In genomic region chr4:94901780-94902179, GRCm38 (mm10) we compare ENCODE assay signal across 20 mouse cellular contexts. TPM values are rescaled to one million over a fixed set of nuclear protein-coding genes. Genes with fewer than 3 reads are reported as not detected.
DNase-seq lines count a peak whose midpoint lies in the region; ATAC-seq and TF ChIP-seq lines count a peak whose summit lies in the region.
"Had no signal": no experiment of that assay in that cellular context is flagged by ENCODE, and none has a peak within 500 bp of the region (broad histone marks: within the 10 kb centered on the region; RNA-seq: fewer than 3 reads in every experiment).

No protein-coding gene starts in this region.

- 63% methylated on average over 3 of the region's 3 CpGs for WGBS in forebrain, postnatal 0 days
- 79% methylated on average over 3 of the region's 3 CpGs for WGBS in forebrain, embryonic 15.5 days

- H3K9ac ChIP-seq in forebrain, postnatal 0 days, result no peak overlapping the region
- no peak overlapping the region for H3K9ac ChIP-seq in forebrain, embryonic 15.5 days (replicated peaks)
- H3K9ac ChIP-seq: embryonic facial prominence, embryonic 12.5 days; forebrain, embryonic 13.5 days; heart, embryonic 13.5 days; hindbrain, embryonic 15.5 days had no signal

- no peak for TF ChIP-seq CTCF in forebrain, postnatal 0 days (IDR thresholded peaks at IDR 0.05; ENCODE audit: low read depth)

- H3K4me3 ChIP-seq in forebrain, postnatal 0 days (ENCODE audit: low read depth, low read length), result no peak overlapping the region
- no peak overlapping the region for H3K4me3 ChIP-seq in forebrain, embryonic 15.5 days
- peak overlapping the region; percentile 8 for H3K4me3 ChIP-seq in megakaryocyte, embryonic 14.5 days (replicated peaks)
- H3K4me3 ChIP-seq: embryonic facial prominence, embryonic 12.5 days; forebrain, embryonic 13.5 days; heart, embryonic 13.5 days; hindbrain, embryonic 15.5 days had no signal

- no peaks in the 10 kb centered on the region for H3K4me1 ChIP-seq in forebrain, postnatal 0 days (ENCODE audit: insufficient read depth)
- no peaks in the 10 kb centered on the region for H3K4me1 ChIP-seq in forebrain, embryonic 15.5 days
- peaks cover 19% of the 10 kb centered on the region; the same call in 1 of the 2 replicates for H3K4me1 ChIP-seq in megakaryocyte, embryonic 14.5 days
- H3K4me1 ChIP-seq: embryonic facial prominence, embryonic 12.5 days; forebrain, embryonic 13.5 days; heart, embryonic 13.5 days; hindbrain, embryonic 15.5 days had no signal

- no peak overlapping the region for H3K4me2 ChIP-seq in forebrain, postnatal 0 days (ENCODE audit: low read depth)
- no peak overlapping the region for H3K4me2 ChIP-seq in forebrain, embryonic 15.5 days (replicated peaks)
- H3K4me2 ChIP-seq: embryonic facial prominence, embryonic 12.5 days; forebrain, embryonic 13.5 days; heart, embryonic 13.5 days; hindbrain, embryonic 15.5 days had no signal

- no peaks in the 10 kb centered on the region for H3K36me3 ChIP-seq in forebrain, postnatal 0 days (ENCODE audit: insufficient read depth)
- no peaks in the 10 kb centered on the region for H3K36me3 ChIP-seq in forebrain, embryonic 15.5 days
- no peaks in the 10 kb centered on the region for H3K36me3 ChIP-seq in megakaryocyte, embryonic 14.5 days (replicated peaks; ENCODE audit: low read length)
- H3K36me3 ChIP-seq: embryonic facial prominence, embryonic 12.5 days; heart, embryonic 13.5 days; hindbrain, embryonic 15.5 days had no signal

- H3K27me3 ChIP-seq in forebrain, postnatal 0 days (ENCODE audit: insufficient read depth, low read length), result no peaks in the 10 kb centered on the region
- H3K27me3 ChIP-seq in forebrain, embryonic 15.5 days, result no peaks in the 10 kb centered on the region
- H3K27me3 ChIP-seq in megakaryocyte, embryonic 14.5 days (replicated peaks), result no peaks in the 10 kb centered on the region
- H3K27me3 ChIP-seq: embryonic facial prominence, embryonic 12.5 days; forebrain, embryonic 13.5 days; heart, embryonic 13.5 days; hindbrain, embryonic 15.5 days had no signal

- no peak overlapping the region for H3K27ac ChIP-seq in forebrain, postnatal 0 days (ENCODE audit: low read depth, low read length)
- no peak overlapping the region for H3K27ac ChIP-seq in forebrain, embryonic 15.5 days (replicated peaks)
- H3K27ac ChIP-seq: embryonic facial prominence, embryonic 12.5 days; forebrain, embryonic 13.5 days; heart, embryonic 13.5 days; hindbrain, embryonic 15.5 days had no signal

- H3K9me3 ChIP-seq in forebrain, postnatal 0 days (ENCODE audit: low read length), result no peaks in the 10 kb centered on the region
- H3K9me3 ChIP-seq in forebrain, embryonic 15.5 days, result no peaks in the 10 kb centered on the region
- H3K9me3 ChIP-seq in megakaryocyte, embryonic 14.5 days, result no peaks in the 10 kb centered on the region; the same call in 1 of the 2 replicates
- H3K9me3 ChIP-seq: embryonic facial prominence, embryonic 12.5 days; forebrain, embryonic 13.5 days; heart, embryonic 13.5 days; hindbrain, embryonic 15.5 days had no signal

- ATAC-seq in forebrain, postnatal 0 days, result no peak
- ATAC-seq in forebrain, embryonic 15.5 days (replicated peaks), result no peak
- no peak for ATAC-seq in megakaryocyte, adult 5-6 weeks (ENCODE audit: poor library complexity, severe bottlenecking)
- no peak for ATAC-seq in cerebellum, adult (ENCODE audit: insufficient number of reproducible peaks, low FRiP score, low TSS enrichment)
- ATAC-seq: forebrain, embryonic 13.5 days; intestine, embryonic 16.5 days had no signal

- DNase-seq in forebrain, postnatal 0 days, result peak; percentile 12
- DNase-seq in fibroblast of lung, adult 2 months (ENCODE audit: low read depth), result peak; percentile 2
- peak; percentile 19 for DNase-seq in telencephalon, adult 2 months (ENCODE audit: low read depth, low spot score)
- DNase-seq in gastrocnemius, postnatal 25 days, result no peak
- DNase-seq: adrenal gland, adult 8-10 months; adrenal gland, postnatal 36 days; cerebellum, adult 2 months; cerebellum, postnatal 14 days; gastrocnemius, postnatal 36 days; heart, postnatal 36 days had no signal

RNA-seq across cellular contexts. Expression of gene Eqtn, which starts 26.9 kb away (rescaled TPM):
- total RNA-seq in forebrain, postnatal 0 days (2014; rRNA removed), result 0.31 TPM in 1 of 2 replicates, not detected in the other
- not detected in 2 replicates for polyA plus RNA-seq in forebrain, postnatal 0 days (2015; fragmentation: Nextera tagmentation; extraction: Ambion mirVana)
- 0.14 and 0.15 TPM in 2 replicates for polyA plus RNA-seq in forebrain, embryonic 15.5 days (2015; fragmentation: Nextera tagmentation; extraction: Ambion mirVana)
- not detected in 2 replicates for polyA plus RNA-seq in megakaryocyte, embryonic 14.5 days (2012; ENCODE audit: insufficient read depth, low replicate concordance)
- 0.42 TPM in 1 of 2 replicates, not detected in the other for total RNA-seq in megakaryocyte, adult 5-6 weeks (2015)
- not detected in 2 replicates for total RNA-seq in megakaryocyte, adult 5-6 weeks (2017)
- total RNA-seq in gastrocnemius, postnatal 25 days (2021), result under 1 TPM; 0.54 to 0.59 TPM
- total RNA-seq: adrenal gland, postnatal 36 days; heart, postnatal 36 days had no signal
- polyA plus RNA-seq: heart, embryonic 13.5 days; heart, postnatal 0 days; intestine, embryonic 16.5 days had no signal
